Mouse (Mus musculus) neural tube, embryonic 12.5 days (tissue): Measurements from ENCODE around the gene Serpinf2. TPM values are rescaled to one million over a fixed set of nuclear protein-coding genes. Genes with fewer than 3 reads are reported as not detected.
A peak's percentile ranks its signal among the peaks of the same experiment; 100 is the strongest.
"Not testable (repeated sequence)": the region's sequence is repeated elsewhere in the genome, so short reads cannot be mapped to it uniquely, and the experiment has no call there.

Experiments used
- ATAC-seq: fragments of 200-750 bp; cut with Nextera tagmentation; 2 replicates; pipeline ENCODE4 v1.8.0; 2017; ENCODE audit warnings: low read depth, mild to moderate bottlenecking, moderate TSS enrichment, moderate library complexity; ENCODE audit not compliant: low FRiP score
- H3K27ac ChIP-seq: fragments of 300-500 bp; sonication (generic); 2 replicates; pipeline ENCODE4 v1.5.1; 2016
- H3K27me3 ChIP-seq: fragments of 300-500 bp; sonication (generic); replicated peaks from 2 replicates; pipeline ENCODE4 v1.6.1; 2016; ENCODE audit warnings: mild to moderate bottlenecking
- H3K36me3 ChIP-seq: fragments of 300-500 bp; sonication (generic); 2 replicates; pipeline ENCODE4 v1.6.1; 2016; ENCODE audit warnings: mild to moderate bottlenecking
- H3K4me1 ChIP-seq: fragments of 300-500 bp; sonication (generic); 2 replicates; pipeline ENCODE4 v1.6.1; 2016
- H3K4me2 ChIP-seq: fragments of 300-500 bp; sonication (generic); replicated peaks from 2 replicates; pipeline ENCODE4 v1.6.1; 2016; ENCODE audit warnings: mild to moderate bottlenecking
- H3K4me3 ChIP-seq: fragments of 300-500 bp; sonication (generic); 2 replicates; pipeline ENCODE4 v1.5.1; 2016
- H3K9ac ChIP-seq: fragments of 300-500 bp; sonication (generic); 2 replicates; pipeline ENCODE4 v1.6.1; 2016; ENCODE audit warnings: mild to moderate bottlenecking
- H3K9me3 ChIP-seq: fragments of 300-500 bp; sonication (generic); 2 replicates; pipeline ENCODE4 v1.6.1; 2016; ENCODE audit warnings: mild to moderate bottlenecking
- WGBS: fragments of 180-500 bp; shearing (Covaris S2); methylation state at CpG from one replicate; pipeline ENCODE4 v1.1.7; 2016; 5-methylcytosine and 5-hydroxymethylcytosine counted together
- microRNA counts: library from miRNA; unstranded; fragments of <30 nt; microRNA quantifications from one replicate; lab custom pipeline; 2017
- microRNA-seq: library from miRNA; unstranded; fragments of <30 nt; microRNA quantifications from one replicate; pipeline ENCODE4, GENCODE M21; 2017
- polyA plus RNA-seq: library from polyadenylated mRNA; unstranded; fragments of >200 nt; fragmentation: Nextera tagmentation; extraction: Ambion mirVana; gene quantifications from 2 replicates; pipeline ENCODE4 v1.2.1, GENCODE M21; 2016

The Serpinf2 gene
- polyA plus RNA-seq, 1 experiment from 2014 or later = 0.18 TPM

GRCm38 (mm10) chr11:75403301-75404052, 35.9 kb downstream of the Serpinf2 start:
- H3K27ac ChIP-seq = no peak overlapping the region
- no peak overlapping the region for H3K4me2 ChIP-seq
- H3K27me3 ChIP-seq = no peaks in the 10 kb centered on the region
- H3K9me3 ChIP-seq = no peaks in the 10 kb centered on the region
- H3K4me3 ChIP-seq = no peak overlapping the region
- 79% methylated on average over 6 of the region's 6 CpGs for whole genome bisulfite sequencing
- no peaks in the 10 kb centered on the region for H3K36me3 ChIP-seq
- no peaks in the 10 kb centered on the region for H3K4me1 ChIP-seq
- ATAC-seq = no peak
- no peak overlapping the region for H3K9ac ChIP-seq

DNA sequence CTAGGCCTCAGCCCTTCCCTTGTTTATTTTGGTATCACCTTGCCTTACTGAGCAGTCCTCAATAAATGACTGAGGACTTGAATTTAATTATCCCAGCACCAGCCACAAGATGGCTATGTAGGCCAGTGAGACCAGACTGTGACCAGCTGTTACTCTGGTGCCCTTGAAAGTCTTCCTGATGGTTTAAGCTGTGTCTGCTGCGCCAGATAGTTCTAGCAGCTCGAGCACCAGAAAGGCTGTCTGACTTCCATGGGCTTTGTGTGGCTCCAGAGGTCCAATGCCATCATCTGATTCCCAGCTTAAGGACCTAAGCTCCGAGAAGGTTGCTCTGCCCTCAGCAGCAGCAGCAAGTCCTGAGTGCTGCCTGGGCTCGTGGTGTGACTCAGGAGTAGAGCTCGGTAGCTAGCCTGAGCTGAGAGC, 37.1 kb downstream of the Serpinf2 start:
- H3K9me3 ChIP-seq = no peaks in the 10 kb centered on the region
- H3K4me1 ChIP-seq = no peaks in the 10 kb centered on the region
- no peak overlapping the region for H3K9ac ChIP-seq
- no peak overlapping the region for H3K4me2 ChIP-seq
- no peak overlapping the region for H3K27ac ChIP-seq
- WGBS = 75% methylated on average over 5 of the region's 5 CpGs
- H3K4me3 ChIP-seq = no peak overlapping the region
- ATAC-seq = 0 out of 2 replicates have a peak, but pooled peaks have one; percentile 56
- no peaks in the 10 kb centered on the region for H3K27me3 ChIP-seq
- no peaks in the 10 kb centered on the region for H3K36me3 ChIP-seq

- Histone ChIP-seq H3K9me3 (no peaks in the 10 kb centered on the region), H3K27me3 (no peaks in the 10 kb centered on the region), H3K27ac (no peak overlapping the region), H3K4me1 (no peaks in the 10 kb centered on the region), H3K4me2 (no peak overlapping the region), H3K4me3 (no peak overlapping the region), H3K9ac (no peak overlapping the region), H3K36me3 (no peaks in the 10 kb centered on the region)
- WGBS = 75% methylated on average over 9 of the region's 9 CpGs
- ATAC-seq = no peak
Observed at GRCm38 (mm10) chr11:75400099-75400498, 39.3 kb downstream of the Serpinf2 start.

DNA sequence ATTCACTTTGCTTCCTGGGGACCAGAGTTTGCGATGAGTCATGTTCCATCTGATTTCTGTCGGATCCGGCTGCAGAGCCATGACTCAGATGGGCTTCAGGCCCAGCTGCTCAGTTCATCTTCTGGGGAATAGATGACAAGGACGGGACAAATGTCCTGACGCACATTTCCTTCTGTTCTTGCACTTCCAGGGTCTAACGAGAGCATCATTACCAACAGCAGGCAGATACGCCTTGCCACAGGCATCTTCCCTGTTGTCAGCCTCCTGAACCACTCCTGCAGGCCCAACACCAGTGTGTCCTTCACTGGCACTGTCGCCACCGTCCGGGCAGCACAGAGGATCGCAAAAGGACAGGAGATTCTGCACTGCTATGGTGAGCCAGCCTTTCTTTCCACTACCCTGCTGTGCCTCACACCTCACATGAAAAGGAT, 40.0 kb downstream of the Serpinf2 start:
- H3K4me1 ChIP-seq = no peaks in the 10 kb centered on the region
- H3K27me3 ChIP-seq = no peaks in the 10 kb centered on the region
- H3K9me3 ChIP-seq = no peaks in the 10 kb centered on the region
- ATAC-seq = no peak
- no peak overlapping the region for H3K4me3 ChIP-seq
- H3K4me2 ChIP-seq = no peak overlapping the region
- 85% methylated on average over 11 of the region's 11 CpGs for WGBS
- no peak overlapping the region for H3K9ac ChIP-seq
- H3K27ac ChIP-seq = no peak overlapping the region
- H3K36me3 ChIP-seq = no peaks in the 10 kb centered on the region

- H3K4me3 ChIP-seq = no peak overlapping the region
- H3K9me3 ChIP-seq = no peaks in the 10 kb centered on the region
- no peak overlapping the region for H3K4me2 ChIP-seq
- no peaks in the 10 kb centered on the region for H3K4me1 ChIP-seq
- no peaks in the 10 kb centered on the region for H3K27me3 ChIP-seq
- WGBS = 86% methylated on average over 7 of the region's 7 CpGs
- no peaks in the 10 kb centered on the region for H3K36me3 ChIP-seq
- no peak overlapping the region for H3K9ac ChIP-seq
- no peak for ATAC-seq
- no peak overlapping the region for H3K27ac ChIP-seq
Observed at GRCm38 (mm10) chr11:75397452-75397851, 41.9 kb downstream of the Serpinf2 start.

DNA sequence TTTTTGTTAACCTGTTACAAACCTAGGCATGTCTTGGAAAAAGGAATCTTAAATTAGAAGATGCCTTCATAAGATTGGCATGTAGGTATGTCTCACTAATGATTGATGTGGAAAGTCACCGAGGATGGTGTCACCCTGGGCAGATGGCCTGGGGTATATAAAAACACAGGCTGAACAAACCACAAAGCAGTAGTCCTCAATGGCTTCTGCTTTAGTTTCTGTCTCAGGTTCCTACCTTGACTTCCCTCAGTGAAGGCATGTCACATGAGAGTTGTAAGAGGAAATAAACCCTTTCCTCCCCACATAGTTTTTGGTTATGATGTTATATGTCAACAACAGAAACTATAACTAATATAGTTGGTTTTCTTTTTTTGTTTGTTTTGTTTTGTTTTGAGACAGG, 43.8 kb downstream of the Serpinf2 start:
- no peaks in the 10 kb centered on the region for H3K4me1 ChIP-seq
- no peak overlapping the region for H3K27ac ChIP-seq
- no peak overlapping the region for H3K4me2 ChIP-seq
- no peak overlapping the region for H3K9ac ChIP-seq
- H3K36me3 ChIP-seq = peaks cover under 1% of the 10 kb centered on the region; the same call in 1 of the 2 replicates
- no peak for ATAC-seq
- no peaks in the 10 kb centered on the region for H3K9me3 ChIP-seq
- no peaks in the 10 kb centered on the region for H3K27me3 ChIP-seq
- 73% methylated on average over 1 of the region's 1 CpGs for WGBS
- H3K4me3 ChIP-seq = no peak overlapping the region

- H3K4me3 ChIP-seq, H3K27ac ChIP-seq, H3K4me1 ChIP-seq, H3K4me2 ChIP-seq, H3K9ac ChIP-seq, H3K9me3 ChIP-seq, H3K27me3 ChIP-seq, ATAC-seq, H3K36me3 ChIP-seq: not testable (repeated sequence)
- 63% methylated on average over 3 of the region's 3 CpGs for WGBS
Observed at GRCm38 (mm10) chr11:75383529-75383928, 55.9 kb downstream of the Serpinf2 start.

MicroRNA genes within 50 kb of the gene (microRNA counts, 519-probe panel; counts per million panel counts)
- microRNA mmu-miR-22 (lab: Ali Mortazavi, UCI) = 6,201 counts per million, percentile 91 among the panel's probes with 10 or more counts

Small RNA genes lying within 50 kb of the gene (microRNA-seq; reads per million reads assigned to microRNA genes)
- 3,039 reads per million, percentile 86 among the genes with 10 or more reads in this experiment for gene Mir22

Other genes with a start within 250 kb of the Serpinf2 start
- 16.7 and 18.4 TPM in 2 replicates for gene Dph1, start 248.3 kb downstream of the Serpinf2 start, polyA plus RNA-seq
- gene Rtn4rl1, start 245.8 kb downstream of the Serpinf2 start, polyA plus RNA-seq = 9.9 and 14.5 TPM in 2 replicates
- 95.9 and 103 TPM in 2 replicates for gene Rpa1, start 91.3 kb downstream of the Serpinf2 start, polyA plus RNA-seq
- 13.5 and 15.1 TPM in 2 replicates for gene Smyd4, start 91.2 kb downstream of the Serpinf2 start, polyA plus RNA-seq
- gene Serpinf1, start 16.9 kb downstream of the Serpinf2 start, polyA plus RNA-seq = 72.8 and 73.2 TPM in 2 replicates
- 8.2 and 9.0 TPM in 2 replicates for gene Wdr81, start 15.1 kb upstream of the Serpinf2 start, polyA plus RNA-seq
- gene Tlcd2, start 22.1 kb upstream of the Serpinf2 start, polyA plus RNA-seq = 8.3 and 8.6 TPM in 2 replicates
- gene Prpf8, start 47.2 kb upstream of the Serpinf2 start, polyA plus RNA-seq = 68.3 and 69.2 TPM in 2 replicates
- gene Rilp, start 70.5 kb upstream of the Serpinf2 start, polyA plus RNA-seq = 0.52 and 0.76 TPM in 2 replicates
- 4.9 and 5.8 TPM in 2 replicates for gene Scarf1, start 73.9 kb upstream of the Serpinf2 start, polyA plus RNA-seq
- gene Slc43a2, start 92.1 kb upstream of the Serpinf2 start, polyA plus RNA-seq = 14.2 and 17.1 TPM in 2 replicates
- gene Pitpna, start 148.5 kb upstream of the Serpinf2 start, polyA plus RNA-seq = 134 and 140 TPM in 2 replicates
- 31.4 and 31.5 TPM in 2 replicates for gene Inpp5k, start 191.4 kb upstream of the Serpinf2 start, polyA plus RNA-seq
- gene Myo1c, start 210.9 kb upstream of the Serpinf2 start, polyA plus RNA-seq = 14.0 and 16.8 TPM in 2 replicates
- 127 and 137 TPM in 2 replicates for gene Crk, start 239.7 kb upstream of the Serpinf2 start, polyA plus RNA-seq